Mouse (Mus musculus) ES-E14 (cell line): ENCODE measurements around the gene Zbed4. TPM values are rescaled to one million over a fixed set of nuclear protein-coding genes. Genes with fewer than 3 reads are reported as not detected.
A peak's percentile ranks its signal among the peaks of the same experiment; 100 is the strongest.

ENCODE experiments used
- DNase-seq: peaks from one replicate; pipeline ENCODE4 v3.0.0-alpha.2; 2013; ENCODE audit warnings: low read depth, low spot score
- H3K27ac ChIP-seq: 2 replicates; pipeline ENCODE4 v1.5.1; 2012; ENCODE audit warnings: low read depth, mild to moderate bottlenecking, low read length, moderate library complexity, mixed read lengths; ENCODE audit not compliant: poor library complexity, insufficient read depth, severe bottlenecking
- H3K36me3 ChIP-seq: 2 replicates; pipeline ENCODE4 v1.6.1; 2012; ENCODE audit warnings: mild to moderate bottlenecking, low read length, moderate library complexity, mixed read lengths; ENCODE audit not compliant: control insufficient read depth, poor library complexity, insufficient read depth, severe bottlenecking
- H3K4me1 ChIP-seq, 2 experiments: fragments of 150-350 bp in 1 of 2; sonication (generic) in 1 of 2; 2 replicates each; pipeline ENCODE4 v1.6.1; 2012; ENCODE audit warnings: low read length in 2 of 2, mild to moderate bottlenecking in 1 of 2, mixed read lengths in 1 of 2; ENCODE audit not compliant: control insufficient read depth in 2 of 2, insufficient read depth in 2 of 2, poor library complexity in 1 of 2
- H3K4me3 ChIP-seq, 2 experiments: fragments of 150-350 bp in 1 of 2; sonication (generic) in 1 of 2; 2 replicates each; pipeline ENCODE4 v1.5.1; 2012; ENCODE audit warnings: low read length in 2 of 2, low read depth in 1 of 2, mild to moderate bottlenecking in 1 of 2, mixed read lengths in 1 of 2; ENCODE audit not compliant: insufficient read depth in 1 of 2, poor library complexity in 1 of 2, severe bottlenecking in 1 of 2
- H3K9ac ChIP-seq: 2 replicates; pipeline ENCODE4 v1.6.1; 2012; ENCODE audit warnings: low read depth, mild to moderate bottlenecking, low read length, mixed read lengths; ENCODE audit not compliant: poor library complexity, insufficient read depth, severe bottlenecking
- H3K9me3 ChIP-seq: fragments of 150-350 bp; sonication (generic); 2 replicates; pipeline ENCODE4 v1.6.1; 2012; ENCODE audit warnings: low read depth, mild to moderate bottlenecking, low read length; ENCODE audit not compliant: control insufficient read depth, insufficient read depth
- CHD2 ChIP-seq: IDR thresholded peaks from 2 replicates; pipeline ENCODE4 v1.6.1; 2014; ENCODE audit warnings: mild to moderate bottlenecking, low read depth, low read length, inconsistent platforms
- HCFC1 ChIP-seq: IDR thresholded peaks from 2 replicates; pipeline ENCODE4 v1.6.1; 2012; ENCODE audit warnings: low read length, inconsistent platforms, borderline replicate concordance; ENCODE audit not compliant: insufficient read depth
- MAFK ChIP-seq: IDR thresholded peaks from 2 replicates; pipeline ENCODE4 v1.6.1; 2014; ENCODE audit warnings: mild to moderate bottlenecking, low read depth, low read length, inconsistent platforms; ENCODE audit not compliant: insufficient read depth
- ZC3H11A ChIP-seq: IDR thresholded peaks from 2 replicates; pipeline ENCODE4 v1.6.1; 2012; ENCODE audit warnings: low read depth, mild to moderate bottlenecking, inconsistent platforms, low read length, borderline replicate concordance
- ZNF384 ChIP-seq: IDR thresholded peaks from 2 replicates; pipeline ENCODE4 v1.6.1; 2012; ENCODE audit warnings: low read depth, low read length, inconsistent platforms
- in situ Hi-C, 2 experiments: fragments of 600-800 bp; cut with MboI; formaldehyde crosslinking; loops; one replicate each; pipeline ENCODE4 v1.15.1; 2025; ENCODE audit warnings: low sequenced_read_pairs in 2 of 2, inconsistent platforms in 1 of 2; ENCODE audit not compliant: unreplicated experiment in 2 of 2
- total RNA-seq: library from RNA; depleted of rRNA; stranded (reverse); fragments of 300-350 nt; gene quantifications from 2 replicates; pipeline ENCODE4 v1.2.3, GENCODE M21; 2012

Gene Zbed4
- total RNA-seq, 1 experiment, result 43.6 TPM

- no peak overlapping the region for H3K4me3 ChIP-seq
- peaks cover 47% of the 10 kb centered on the region for H3K36me3 ChIP-seq
- no peak overlapping the region for H3K27ac ChIP-seq
- DNase-seq, result no peak
- in situ Hi-C loops, result no loop called here
- TF ChIP-seq MAFK (no peak), CHD2 (no peak), HCFC1 (no peak), ZNF384 (no peak), ZC3H11A (no peak)
- no peak overlapping the region for H3K9ac ChIP-seq
- no peaks in the 10 kb centered on the region for H3K9me3 ChIP-seq
- H3K4me1 ChIP-seq, result peaks cover 10 to 19% of the 10 kb centered on the region in 2 experiments; a peak in 2 of 4 replicates
These were observed 27.1 kb upstream of the Zbed4 start for GRCm38 (mm10) chr15:88724311-88724710.

GRCm38 (mm10) chr15:88725036-88725435, 26.4 kb upstream of the Zbed4 start:
- Histone ChIP-seq H3K9ac (no peak overlapping the region), H3K36me3 (peaks cover 51% of the 10 kb centered on the region), H3K27ac (no peak overlapping the region), H3K4me1 (peaks cover 10 to 27% of the 10 kb centered on the region in 2 experiments; a peak in 3 of 4 replicates), H3K4me3 (no peak overlapping the region), H3K9me3 (no peaks in the 10 kb centered on the region)
- no peak for DNase-seq
- in situ Hi-C loops, result no loop called here
- TF ChIP-seq HCFC1, result no peak
- TF ChIP-seq MAFK, result no peak
- no peak for TF ChIP-seq CHD2
- TF ChIP-seq ZNF384, result no peak
- no peak for TF ChIP-seq ZC3H11A

- TF ChIP-seq ZNF384 (no peak), MAFK (no peak), CHD2 (no peak)
- peaks cover 51% of the 10 kb centered on the region for H3K36me3 ChIP-seq
- no peak overlapping the region for H3K4me3 ChIP-seq
- no peak overlapping the region for H3K27ac ChIP-seq
- in situ Hi-C loops, result no loop called here
- no peak for DNase-seq
- peaks cover 12 to 43% of the 10 kb centered on the region in 2 experiments; a peak in 3 of 4 replicates for H3K4me1 ChIP-seq
- H3K9me3 ChIP-seq, result no peaks in the 10 kb centered on the region
- no peak overlapping the region for H3K9ac ChIP-seq
These were observed 24.3 kb upstream of the Zbed4 start for GRCm38 (mm10) chr15:88727204-88727603.

GRCm38 (mm10) chr15:88730717-88731116, 20.7 kb upstream of the Zbed4 start:
- in situ Hi-C loops, result no loop called here
- TF ChIP-seq MAFK (no peak), CHD2 (no peak), ZNF384 (no peak), ZC3H11A (no peak)
- DNase-seq, result no peak
- Histone ChIP-seq H3K36me3 (peaks cover 29% of the 10 kb centered on the region), H3K4me3 (peak overlapping the region; percentile 13 to 23; a peak in 1 of 4 replicates), H3K9ac (no peak overlapping the region), H3K27ac (no peak overlapping the region), H3K4me1 (peaks cover 18 to 38% of the 10 kb centered on the region in 2 experiments), H3K9me3 (no peaks in the 10 kb centered on the region)

GRCm38 (mm10) chr15:88732405-88733020, 18.9 kb upstream of the Zbed4 start:
- TF ChIP-seq MAFK (no peak), ZC3H11A (no peak), CHD2 (no peak), ZNF384 (no peak), HCFC1 (no peak)
- peaks cover 22% of the 10 kb centered on the region for H3K36me3 ChIP-seq
- no peaks in the 10 kb centered on the region for H3K9me3 ChIP-seq
- H3K4me1 ChIP-seq, result peaks cover 18 to 37% of the 10 kb centered on the region in 2 experiments
- H3K27ac ChIP-seq, result no peak overlapping the region
- H3K4me3 ChIP-seq, result peak overlapping the region; percentile 97 to 99
- DNase-seq, result no peak
- peak overlapping the region; percentile 97 for H3K9ac ChIP-seq
- in situ Hi-C loops, result no loop called here
